Mouse (Mus musculus): ENCODE data around the gene Slc9a2. TPM values are rescaled to one million over a fixed set of nuclear protein-coding genes. Genes with fewer than 3 reads are reported as not detected.

Slc9a2 gene
- total and polyA plus RNA-seq, 2 experiments from 2014 or later: 0.88 to 0.99 TPM

DNA sequence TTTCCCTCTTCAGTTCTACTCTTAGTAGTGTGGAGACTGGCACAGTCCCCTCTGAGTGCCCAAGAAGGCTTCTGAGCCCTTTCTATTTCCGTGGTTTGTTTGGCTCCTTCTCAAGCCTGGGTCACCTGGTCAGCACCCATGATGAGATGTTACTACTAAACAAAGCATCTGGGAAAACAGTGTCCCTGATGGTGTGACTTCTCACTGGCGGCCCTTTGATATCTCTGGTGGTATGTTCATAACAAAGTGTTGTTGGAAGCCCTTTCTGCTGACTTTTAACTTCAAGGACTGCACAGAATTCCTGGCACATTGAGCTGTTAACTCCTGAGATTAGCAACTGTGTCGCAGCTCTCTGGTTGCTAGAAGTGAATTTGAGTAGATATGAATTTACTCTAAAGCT lies 10.3 kb upstream of the Slc9a2 start:
- Histone ChIP-seq H3K9me3 (ENCODE audit: low read length) (no peaks in the 10 kb centered on the region), H3K27ac (ENCODE audit: low read depth, low read length) (no peak overlapping the region), H3K4me2 (ENCODE audit: low read depth, low read length, poor library complexity, severe bottlenecking) (no peak overlapping the region), H3K4me1 (ENCODE audit: insufficient read depth, low read length) (no peaks in the 10 kb centered on the region), H3K4me3 (ENCODE audit: low read depth, low read length) (no peak overlapping the region), H3K27me3 (ENCODE audit: insufficient read depth, low read length) (no peaks in the 10 kb centered on the region), H3K36me3 (ENCODE audit: insufficient read depth, low read length) (no peaks in the 10 kb centered on the region), H3K9ac (replicated peaks; ENCODE audit: low read length, poor library complexity, severe bottlenecking) (no peak overlapping the region)
- DNase-seq (ENCODE audit: low spot score) (no peak), ATAC-seq (ENCODE audit: low FRiP score) (no peak)
- no peak for TF ChIP-seq CTCF (IDR thresholded peaks at IDR 0.05)
- 88% methylated on average over 3 of the region's 3 CpGs for WGBS

DNA sequence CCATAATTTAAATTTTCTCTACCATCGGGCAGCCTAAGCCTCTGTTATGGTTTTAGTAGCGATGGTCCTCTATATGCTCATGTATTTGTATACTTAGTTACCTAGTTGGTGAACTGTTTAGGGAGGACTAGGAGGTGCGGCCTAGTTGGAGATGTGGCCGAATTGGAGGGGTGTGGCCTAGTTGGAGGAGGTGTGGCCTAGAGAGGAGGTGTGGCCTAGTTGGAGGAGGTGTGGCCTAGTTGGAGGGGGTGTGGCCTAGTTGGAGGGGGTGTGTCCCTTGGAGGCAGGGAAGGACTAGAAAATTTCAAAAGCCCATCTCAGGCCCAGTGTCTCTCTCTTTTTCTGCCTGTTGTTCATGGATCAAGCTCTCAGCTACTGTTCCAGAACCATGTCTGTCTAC lies 8.9 kb upstream of the Slc9a2 start:
- DNase-seq (ENCODE audit: low spot score) (no peak), ATAC-seq (ENCODE audit: low FRiP score) (no peak)
- Histone ChIP-seq H3K4me3 (ENCODE audit: low read depth, low read length) (no peak overlapping the region), H3K9me3 (ENCODE audit: low read length) (no peaks in the 10 kb centered on the region), H3K27me3 (ENCODE audit: insufficient read depth, low read length) (no peaks in the 10 kb centered on the region), H3K27ac (ENCODE audit: low read depth, low read length) (no peak overlapping the region), H3K36me3 (ENCODE audit: insufficient read depth, low read length) (no peaks in the 10 kb centered on the region), H3K4me2 (ENCODE audit: low read depth, low read length, poor library complexity, severe bottlenecking) (no peak overlapping the region), H3K9ac (replicated peaks; ENCODE audit: low read length, poor library complexity, severe bottlenecking) (no peak overlapping the region), H3K4me1 (ENCODE audit: insufficient read depth, low read length) (no peaks in the 10 kb centered on the region)
- 94% methylated on average over 4 of the region's 4 CpGs for WGBS
- TF ChIP-seq CTCF (IDR thresholded peaks at IDR 0.05): no peak

DNA sequence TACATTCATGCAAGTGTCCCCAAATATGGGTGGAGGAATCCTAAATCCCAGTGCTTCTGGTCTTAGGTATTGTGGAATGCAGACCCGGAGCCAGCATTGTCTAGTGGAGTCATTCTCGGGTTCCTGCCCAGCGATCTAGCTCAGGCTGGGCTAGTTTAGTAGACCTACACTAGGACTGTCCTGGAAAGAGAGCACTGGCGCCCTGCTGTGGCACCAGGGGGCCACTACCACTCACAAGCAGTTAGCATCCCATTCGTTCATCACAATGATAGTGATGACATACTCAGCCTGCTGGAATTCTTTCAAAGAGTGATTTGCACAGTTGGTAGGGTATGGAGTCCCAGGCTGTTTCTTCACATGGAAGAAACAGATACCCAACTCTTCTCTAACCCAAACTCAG lies 3.1 kb upstream of the Slc9a2 start:
- H3K4me1 ChIP-seq (ENCODE audit: insufficient read depth, low read length): peaks cover 4% of the 10 kb centered on the region; the same call in 1 of the 2 replicates
- H3K4me2 ChIP-seq (ENCODE audit: low read depth, low read length, poor library complexity, severe bottlenecking): no peak overlapping the region
- no peaks in the 10 kb centered on the region for H3K9me3 ChIP-seq (ENCODE audit: low read length)
- H3K27me3 ChIP-seq (ENCODE audit: insufficient read depth, low read length): peaks cover 27% of the 10 kb centered on the region
- no peak for ATAC-seq (ENCODE audit: low FRiP score)
- 55% methylated on average over 5 of the region's 5 CpGs for WGBS
- H3K4me3 ChIP-seq (ENCODE audit: low read depth, low read length): no peak overlapping the region
- TF ChIP-seq CTCF (IDR thresholded peaks at IDR 0.05): no peak
- no peak overlapping the region for H3K27ac ChIP-seq (ENCODE audit: low read depth, low read length)
- DNase-seq (ENCODE audit: low spot score): no peak
- H3K9ac ChIP-seq (replicated peaks; ENCODE audit: low read length, poor library complexity, severe bottlenecking): no peak overlapping the region
- H3K36me3 ChIP-seq (ENCODE audit: insufficient read depth, low read length): no peaks in the 10 kb centered on the region

DNA sequence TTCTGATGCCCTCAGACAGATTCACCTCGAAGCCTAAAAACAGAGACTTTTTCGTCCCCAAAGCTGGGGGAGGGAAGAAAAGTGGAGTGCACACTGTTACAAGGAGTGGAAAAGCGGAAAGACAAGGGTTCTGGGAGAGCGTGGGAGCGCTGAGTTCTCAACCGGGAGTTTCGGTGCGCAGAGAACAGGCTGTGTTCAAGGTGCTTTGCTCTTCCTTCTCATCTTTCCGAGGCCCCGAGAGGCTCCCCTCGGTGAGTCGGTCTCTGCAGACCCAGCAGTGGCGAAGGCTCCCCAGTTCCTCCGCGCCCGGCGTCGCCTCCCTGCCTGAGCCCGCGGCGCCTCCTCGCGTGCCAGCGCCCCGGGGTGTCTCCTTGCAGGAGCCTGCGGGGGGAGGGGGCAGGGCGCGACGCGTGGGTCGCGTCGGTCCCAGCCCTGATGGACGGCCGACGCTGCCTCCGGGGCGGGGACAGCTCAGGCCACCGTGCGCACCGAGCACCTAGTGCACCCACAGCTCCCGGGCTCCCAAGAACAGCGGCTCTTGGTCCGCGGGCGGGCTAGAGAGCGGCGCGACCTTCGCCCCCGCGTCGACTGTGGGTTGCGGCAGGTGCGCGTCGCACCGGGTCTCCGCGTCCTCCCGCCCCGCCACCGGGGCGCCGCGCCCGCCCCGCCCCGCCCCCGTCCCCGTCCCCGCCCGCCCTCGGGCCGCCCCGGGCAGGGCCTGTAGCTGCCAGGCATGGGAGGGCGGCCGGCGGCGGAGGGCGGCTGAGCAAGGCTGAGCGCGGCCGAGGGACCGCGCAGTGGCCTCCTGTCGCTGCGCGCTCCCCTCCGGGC lies 709 bp downstream of the Slc9a2 start:
- peak overlapping the region; percentile 63 for H3K9ac ChIP-seq (replicated peaks; ENCODE audit: low read length, poor library complexity, severe bottlenecking)
- peaks cover 38% of the 10 kb centered on the region for H3K27me3 ChIP-seq (ENCODE audit: insufficient read depth, low read length)
- under 1% methylated on average over 69 of the region's 90 CpGs for WGBS
- no peaks in the 10 kb centered on the region for H3K9me3 ChIP-seq (ENCODE audit: low read length)
- no peaks in the 10 kb centered on the region for H3K36me3 ChIP-seq (ENCODE audit: insufficient read depth, low read length)
- no peak for TF ChIP-seq CTCF (IDR thresholded peaks at IDR 0.05)
- no peak for DNase-seq (ENCODE audit: low spot score)
- H3K4me2 ChIP-seq (ENCODE audit: low read depth, low read length, poor library complexity, severe bottlenecking): peak overlapping the region; percentile 98
- peak; percentile 64 for ATAC-seq (ENCODE audit: low FRiP score)
- peak overlapping the region; percentile 50 for H3K4me3 ChIP-seq (ENCODE audit: low read depth, low read length)
- peaks cover 4% of the 10 kb centered on the region; the same call in 1 of the 2 replicates for H3K4me1 ChIP-seq (ENCODE audit: insufficient read depth, low read length)
- no peak overlapping the region for H3K27ac ChIP-seq (ENCODE audit: low read depth, low read length)

GRCm38 (mm10) chr1:40681699-40682510 lies 1.5 kb downstream of the Slc9a2 start:
- Histone ChIP-seq H3K27me3 (ENCODE audit: insufficient read depth, low read length) (peaks cover 38% of the 10 kb centered on the region), H3K4me3 (ENCODE audit: low read depth, low read length) (peak overlapping the region; percentile 50), H3K9ac (replicated peaks; ENCODE audit: low read length, poor library complexity, severe bottlenecking) (peak overlapping the region; percentile 63), H3K4me2 (ENCODE audit: low read depth, low read length, poor library complexity, severe bottlenecking) (peak overlapping the region; percentile 98), H3K4me1 (ENCODE audit: insufficient read depth, low read length) (peaks cover 4% of the 10 kb centered on the region; the same call in 1 of the 2 replicates), H3K9me3 (ENCODE audit: low read length) (no peaks in the 10 kb centered on the region), H3K36me3 (ENCODE audit: insufficient read depth, low read length) (no peaks in the 10 kb centered on the region), H3K27ac (ENCODE audit: low read depth, low read length) (no peak overlapping the region)
- no peak for TF ChIP-seq CTCF (IDR thresholded peaks at IDR 0.05)
- ATAC-seq (ENCODE audit: low FRiP score) (peak; percentile 47), DNase-seq (ENCODE audit: low spot score) (no peak)
- 3% methylated on average over 43 of the region's 44 CpGs for WGBS

DNA sequence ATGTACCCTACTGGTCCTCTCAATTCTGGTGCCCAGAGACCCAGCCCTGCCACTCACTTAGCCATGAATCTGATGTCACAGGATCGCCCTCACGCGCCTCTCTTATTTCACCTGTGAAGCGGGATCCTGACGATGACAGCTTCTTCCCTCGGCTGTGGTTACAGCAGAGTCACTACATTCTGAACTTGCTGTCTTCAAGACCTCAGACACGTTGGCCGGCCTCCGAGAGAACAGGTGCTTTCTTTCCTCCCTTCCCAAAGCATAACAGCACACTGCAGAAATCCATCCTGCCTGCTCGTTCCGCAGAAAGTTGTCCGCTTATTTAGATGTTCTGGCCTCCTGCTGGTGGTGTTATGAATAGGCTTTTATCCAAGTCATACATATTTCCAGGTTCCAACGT lies 13.9 kb downstream of the Slc9a2 start:
- no peak overlapping the region for H3K9ac ChIP-seq (replicated peaks; ENCODE audit: low read length, poor library complexity, severe bottlenecking)
- H3K27ac ChIP-seq (ENCODE audit: low read depth, low read length): no peak overlapping the region
- DNase-seq (ENCODE audit: low spot score) (peak; percentile 20), ATAC-seq (ENCODE audit: low FRiP score) (no peak)
- H3K4me2 ChIP-seq (ENCODE audit: low read depth, low read length, poor library complexity, severe bottlenecking): no peak overlapping the region
- H3K27me3 ChIP-seq (ENCODE audit: insufficient read depth, low read length): no peaks in the 10 kb centered on the region
- no peaks in the 10 kb centered on the region for H3K4me1 ChIP-seq (ENCODE audit: insufficient read depth, low read length)
- no peaks in the 10 kb centered on the region for H3K36me3 ChIP-seq (ENCODE audit: insufficient read depth, low read length)
- peak; percentile 45 for TF ChIP-seq CTCF (IDR thresholded peaks at IDR 0.05)
- 82% methylated on average over 13 of the region's 13 CpGs for WGBS
- no peaks in the 10 kb centered on the region for H3K9me3 ChIP-seq (ENCODE audit: low read length)
- H3K4me3 ChIP-seq (ENCODE audit: low read depth, low read length): no peak overlapping the region

Data from midbrain, postnatal 0 days (tissue).